ENCODE assay signal across 11 mouse cellular contexts in genomic region chr6:54332203-54332602, GRCm38 (mm10). TPM values are rescaled to one million over a fixed set of nuclear protein-coding genes. Genes with fewer than 3 reads are reported as not detected.
DNase-seq lines count a peak whose midpoint lies in the region; ATAC-seq and TF ChIP-seq lines count a peak whose summit lies in the region.
"Had no signal": no experiment of that assay in that cellular context is flagged by ENCODE, and none has a peak within 500 bp of the region (broad histone marks: within the 10 kb centered on the region; RNA-seq: fewer than 3 reads in every experiment).

No protein-coding gene starts in this region.

- no peaks in the 10 kb centered on the region for H3K9me3 ChIP-seq in forebrain, postnatal 0 days (ENCODE audit: low read length)
- no peaks in the 10 kb centered on the region for H3K9me3 ChIP-seq in stomach, embryonic 15.5 days
- H3K9me3 ChIP-seq in liver, embryonic 12.5 days (replicated peaks), result no peaks in the 10 kb centered on the region

- DNase-seq in kidney, postnatal 4 days, result peak; percentile 20 to 40
- no peak for DNase-seq in kidney, adult 9 months
- peak; percentile 37 for DNase-seq in embryo, embryonic 10 days (ENCODE audit: low spot score)
- peak; percentile 24 for DNase-seq in forebrain, postnatal 0 days
- DNase-seq in layer of hippocampus, adult 11-12 months (ENCODE audit: low spot score), result no peak
- DNase-seq: heart, adult 18-20 months; kidney, postnatal 36 days; right cerebral cortex, postnatal 14 days had no signal

- no peak overlapping the region for H3K27ac ChIP-seq in forebrain, postnatal 0 days (ENCODE audit: low read depth, low read length)
- H3K27ac ChIP-seq in stomach, embryonic 15.5 days, result no peak overlapping the region
- H3K27ac ChIP-seq in liver, embryonic 12.5 days, result no peak overlapping the region
- H3K27ac ChIP-seq: liver, embryonic 14.5 days had no signal

- ATAC-seq in forebrain, postnatal 0 days, result peak; percentile 36
- ATAC-seq in stomach, embryonic 15.5 days (ENCODE audit: insufficient read depth, low FRiP score, low read depth), result no peak; the same call in 1 of the 2 replicates
- no peak for ATAC-seq in liver, embryonic 12.5 days

- H3K9ac ChIP-seq in forebrain, postnatal 0 days, result no peak overlapping the region
- no peak overlapping the region for H3K9ac ChIP-seq in stomach, embryonic 15.5 days
- H3K9ac ChIP-seq in liver, embryonic 12.5 days, result no peak overlapping the region
- H3K9ac ChIP-seq: liver, embryonic 14.5 days had no signal

- no peak overlapping the region for H3K4me3 ChIP-seq in forebrain, postnatal 0 days (ENCODE audit: low read depth, low read length)
- no peak overlapping the region for H3K4me3 ChIP-seq in stomach, embryonic 15.5 days (replicated peaks)
- H3K4me3 ChIP-seq in liver, embryonic 12.5 days, result no peak overlapping the region

- peaks cover 10% of the 10 kb centered on the region for H3K4me1 ChIP-seq in forebrain, postnatal 0 days (ENCODE audit: insufficient read depth)
- 0 out of 2 replicates have a peak, but pooled peaks cover 14% of the 10 kb centered on the region for H3K4me1 ChIP-seq in stomach, embryonic 15.5 days
- no peaks in the 10 kb centered on the region for H3K4me1 ChIP-seq in liver, embryonic 12.5 days

- WGBS in forebrain, postnatal 0 days, result 14% methylated on average over 8 of the region's 8 CpGs
- 50% methylated on average over 8 of the region's 8 CpGs for WGBS in stomach, embryonic 15.5 days
- WGBS in liver, embryonic 12.5 days (ENCODE audit: insufficient replicate concordance), result 68% methylated on average over 8 of the region's 8 CpGs

- H3K4me2 ChIP-seq in forebrain, postnatal 0 days (ENCODE audit: low read depth), result no peak overlapping the region
- peak overlapping the region; percentile 6; the same call in 1 of the 2 replicates for H3K4me2 ChIP-seq in stomach, embryonic 15.5 days
- no peak overlapping the region for H3K4me2 ChIP-seq in liver, embryonic 12.5 days

- 0 out of 2 replicates have a peak, but pooled peaks cover 3% of the 10 kb centered on the region for H3K27me3 ChIP-seq in forebrain, postnatal 0 days (ENCODE audit: insufficient read depth, low read length)
- H3K27me3 ChIP-seq in stomach, embryonic 15.5 days (replicated peaks), result 0 out of 2 replicates have a peak, but pooled peaks cover 5% of the 10 kb centered on the region
- H3K27me3 ChIP-seq in liver, embryonic 12.5 days (replicated peaks), result peaks cover 22% of the 10 kb centered on the region

- TF ChIP-seq CTCF in forebrain, postnatal 0 days (IDR thresholded peaks at IDR 0.05; ENCODE audit: low read depth), result no peak

- H3K36me3 ChIP-seq in forebrain, postnatal 0 days (ENCODE audit: insufficient read depth), result no peaks in the 10 kb centered on the region
- no peaks in the 10 kb centered on the region for H3K36me3 ChIP-seq in stomach, embryonic 15.5 days
- no peaks in the 10 kb centered on the region for H3K36me3 ChIP-seq in liver, embryonic 12.5 days

RNA-seq across cellular contexts. Expression of gene Prr15, which starts 6.6 kb away (rescaled TPM):
- total RNA-seq in forebrain, postnatal 0 days (2014; rRNA removed), result 3.3 and 4.8 TPM in 2 replicates
- polyA plus RNA-seq in forebrain, postnatal 0 days (2015; fragmentation: Nextera tagmentation; extraction: Ambion mirVana), result 2.6 and 3.8 TPM in 2 replicates
- 7.3 and 9.5 TPM in 2 replicates for polyA plus RNA-seq in stomach, embryonic 15.5 days (2015; fragmentation: Nextera tagmentation; extraction: Ambion mirVana)
- 0.67 and 0.80 TPM in 2 replicates for polyA plus RNA-seq in liver, embryonic 12.5 days (2016; fragmentation: Nextera tagmentation; extraction: Ambion mirVana)

Comparison
In these comparisons a context has a peak if more than half of its experiments do, and no peak if none do; other contexts are left out.
1. DNase-seq: peak in kidney, postnatal 4 days (2 of 2), embryo, embryonic 10 days (single experiment) and forebrain, postnatal 0 days (single experiment); none in kidney, adult 9 months (single experiment) and layer of hippocampus, adult 11-12 months (single experiment).